Mouse (Mus musculus): Measurements from ENCODE around the gene Veph1. TPM values are rescaled to one million over a fixed set of nuclear protein-coding genes. Genes with fewer than 3 reads are reported as not detected.

Veph1 gene
- total RNA-seq, 1 experiment, result 0.67 TPM

DNA sequence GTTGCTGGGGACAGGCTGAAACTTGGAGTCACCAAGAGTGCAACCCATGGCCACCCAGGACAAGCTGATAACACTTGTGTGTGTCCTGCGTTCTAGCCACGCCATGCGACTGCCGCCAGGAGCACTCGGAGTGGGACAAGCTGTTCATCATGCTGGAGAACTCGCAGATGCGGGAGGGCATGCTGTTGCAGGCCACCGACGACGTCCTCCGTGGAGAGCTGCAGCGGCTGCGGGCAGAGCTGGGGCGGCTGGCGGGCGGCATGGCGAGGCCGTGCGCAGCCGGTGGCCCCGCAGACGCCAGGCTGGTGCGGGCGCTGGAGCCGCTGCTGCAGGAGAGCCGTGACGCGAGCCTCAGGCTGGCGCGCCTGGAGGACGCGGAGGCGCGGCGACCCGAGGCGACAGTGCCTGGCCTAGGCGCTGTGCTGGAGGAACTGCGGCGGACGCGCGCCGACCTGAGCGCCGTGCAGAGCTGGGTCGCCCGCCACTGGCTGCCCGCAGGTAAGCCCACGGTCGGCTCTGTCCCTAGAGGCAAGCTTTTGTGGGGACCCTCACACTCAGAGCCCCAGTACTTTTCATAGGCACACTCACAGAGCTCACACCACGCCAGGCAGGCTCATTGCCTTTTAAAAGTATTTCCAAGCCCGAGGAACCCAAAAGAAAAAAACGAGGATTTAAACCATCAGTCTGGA is 75.9 kb downstream of the Veph1 start:
- no peaks in the 10 kb centered on the region for H3K36me3 ChIP-seq (ENCODE audit: control insufficient read depth, insufficient read depth, low read length, poor library complexity, severe bottlenecking)
- peak overlapping the region; percentile 46 for H3K9ac ChIP-seq (ENCODE audit: insufficient read depth, low read depth, low read length, poor library complexity, severe bottlenecking)
- peak overlapping the region; percentile 56 to 62 for H3K4me3 ChIP-seq (ENCODE audit: insufficient read depth in 1 of 2, low read depth in 1 of 2, low read length in 2 of 2, poor library complexity in 1 of 2, severe bottlenecking in 1 of 2)
- peak; percentile 19 for DNase-seq (ENCODE audit: low read depth, low spot score)
- in situ Hi-C loops (cut with MboI; ENCODE audit: low sequenced_read_pairs in 2 of 2, unreplicated experiment in 2 of 2), result no loop called here
- no peaks in the 10 kb centered on the region for H3K9me3 ChIP-seq (ENCODE audit: control insufficient read depth, insufficient read depth, low read depth, low read length)
- TF ChIP-seq ZC3H11A (IDR thresholded peaks at IDR 0.05; ENCODE audit: borderline replicate concordance, low read depth, low read length) (no peak), MAFK (IDR thresholded peaks at IDR 0.05; ENCODE audit: insufficient read depth, low read depth, low read length) (no peak), HCFC1 (IDR thresholded peaks at IDR 0.05; ENCODE audit: borderline replicate concordance, insufficient read depth, low read length) (no peak), CHD2 (IDR thresholded peaks at IDR 0.05; ENCODE audit: low read depth, low read length) (no peak), ZNF384 (IDR thresholded peaks at IDR 0.05; ENCODE audit: low read depth, low read length) (no peak)
- H3K4me1 ChIP-seq (ENCODE audit: control insufficient read depth in 2 of 2, insufficient read depth in 2 of 2, low read length in 2 of 2, poor library complexity in 1 of 2), result no peaks in the 10 kb centered on the region
- no peak overlapping the region for H3K27ac ChIP-seq (ENCODE audit: insufficient read depth, low read depth, low read length, poor library complexity, severe bottlenecking)

DNA sequence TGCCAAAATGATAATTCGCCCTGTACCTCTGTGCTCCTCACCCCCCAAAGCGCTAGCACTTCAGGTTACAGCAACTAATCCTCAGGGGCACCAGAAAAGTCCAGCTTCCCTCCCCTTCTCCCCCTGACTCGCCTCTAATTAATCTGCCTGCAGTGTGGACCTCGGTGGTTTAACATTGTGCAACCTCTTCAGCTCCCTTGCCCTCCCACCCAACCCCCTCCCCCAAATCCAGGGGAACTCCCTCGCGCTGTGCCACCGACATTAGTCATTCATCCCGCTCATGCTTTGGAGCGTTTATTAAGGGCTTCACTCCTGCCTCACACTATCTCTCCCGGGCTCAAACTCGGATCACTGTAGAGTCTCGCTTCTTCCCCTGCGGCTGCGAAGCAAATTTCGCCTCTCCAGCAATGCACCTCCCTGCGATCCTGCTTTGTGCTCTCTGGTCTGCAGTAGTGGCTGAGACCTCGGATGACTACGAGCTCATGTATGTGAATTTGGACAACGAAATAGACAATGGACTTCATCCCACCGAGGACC is 76.9 kb downstream of the Veph1 start, which contains the start of gene Ptx3:
TSS of gene Ptx3 (plus strand) at position 256 of the 537 bp plus-strand sequence.
- H3K4me1 ChIP-seq (ENCODE audit: control insufficient read depth in 2 of 2, insufficient read depth in 2 of 2, low read length in 2 of 2, poor library complexity in 1 of 2), result no peaks in the 10 kb centered on the region

DNA sequence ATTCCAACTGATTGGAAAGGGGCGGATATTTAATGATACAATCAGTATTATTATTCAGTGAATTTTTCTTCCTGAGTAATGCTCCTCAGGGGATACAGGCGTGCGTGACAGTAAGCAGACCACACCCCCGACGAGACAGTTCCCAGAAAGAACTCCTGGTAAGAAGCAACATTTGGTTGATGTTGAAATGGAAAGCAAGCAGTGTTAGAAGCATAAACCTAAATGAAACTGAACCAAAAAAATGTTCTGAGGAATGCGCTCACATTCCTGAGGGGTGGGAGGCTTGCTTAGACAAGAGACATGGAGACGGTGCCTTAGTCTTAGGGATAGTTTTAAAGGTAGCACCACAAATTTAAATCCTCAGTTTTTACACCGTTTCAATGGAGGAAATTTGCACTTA is 80.9 kb downstream of the Veph1 start:
- no peak overlapping the region for H3K27ac ChIP-seq (ENCODE audit: insufficient read depth, low read depth, low read length, poor library complexity, severe bottlenecking)
- H3K4me1 ChIP-seq (ENCODE audit: control insufficient read depth in 2 of 2, insufficient read depth in 2 of 2, low read length in 2 of 2, poor library complexity in 1 of 2), result no peaks in the 10 kb centered on the region
- in situ Hi-C loops (cut with MboI; ENCODE audit: low sequenced_read_pairs in 2 of 2, unreplicated experiment in 2 of 2), result no loop called here
- H3K4me3 ChIP-seq (ENCODE audit: insufficient read depth in 1 of 2, low read depth in 1 of 2, low read length in 2 of 2, poor library complexity in 1 of 2, severe bottlenecking in 1 of 2), result no peak overlapping the region
- no peak for DNase-seq (ENCODE audit: low read depth, low spot score)
- no peaks in the 10 kb centered on the region for H3K9me3 ChIP-seq (ENCODE audit: control insufficient read depth, insufficient read depth, low read depth, low read length)
- no peak for TF ChIP-seq ZC3H11A (IDR thresholded peaks at IDR 0.05; ENCODE audit: borderline replicate concordance, low read depth, low read length)
- TF ChIP-seq MAFK (IDR thresholded peaks at IDR 0.05; ENCODE audit: insufficient read depth, low read depth, low read length), result no peak
- no peak for TF ChIP-seq ZNF384 (IDR thresholded peaks at IDR 0.05; ENCODE audit: low read depth, low read length)
- no peak for TF ChIP-seq CHD2 (IDR thresholded peaks at IDR 0.05; ENCODE audit: low read depth, low read length)
- no peak for TF ChIP-seq HCFC1 (IDR thresholded peaks at IDR 0.05; ENCODE audit: borderline replicate concordance, insufficient read depth, low read length)
- H3K9ac ChIP-seq (ENCODE audit: insufficient read depth, low read depth, low read length, poor library complexity, severe bottlenecking), result no peak overlapping the region
- H3K36me3 ChIP-seq (ENCODE audit: control insufficient read depth, insufficient read depth, low read length, poor library complexity, severe bottlenecking), result no peaks in the 10 kb centered on the region

More for the DNA sequence above, 76.9 kb downstream of the Veph1 start, which contains the start of gene Ptx3:
- Histone ChIP-seq H3K4me3 (ENCODE audit: insufficient read depth in 1 of 2, low read depth in 1 of 2, low read length in 2 of 2, poor library complexity in 1 of 2, severe bottlenecking in 1 of 2) (peak within 1 kb of the TSS; percentile 56 to 62), H3K9me3 (ENCODE audit: control insufficient read depth, insufficient read depth, low read depth, low read length) (no peaks in the 10 kb centered on the region), H3K27ac (ENCODE audit: insufficient read depth, low read depth, low read length, poor library complexity, severe bottlenecking) (no peak within 1 kb of the TSS), H3K9ac (ENCODE audit: insufficient read depth, low read depth, low read length, poor library complexity, severe bottlenecking) (peak within 1 kb of the TSS; percentile 46), H3K36me3 (ENCODE audit: control insufficient read depth, insufficient read depth, low read length, poor library complexity, severe bottlenecking) (no peaks in the 10 kb centered on the region)
- in situ Hi-C loops (cut with MboI; ENCODE audit: low sequenced_read_pairs in 2 of 2, unreplicated experiment in 2 of 2), result no loop called here
- DNase-seq (ENCODE audit: low read depth, low spot score), result peak; percentile 16
- TF ChIP-seq CHD2 (IDR thresholded peaks at IDR 0.05; ENCODE audit: low read depth, low read length) (no peak), ZC3H11A (IDR thresholded peaks at IDR 0.05; ENCODE audit: borderline replicate concordance, low read depth, low read length) (no peak), ZNF384 (IDR thresholded peaks at IDR 0.05; ENCODE audit: low read depth, low read length) (no peak), HCFC1 (IDR thresholded peaks at IDR 0.05; ENCODE audit: borderline replicate concordance, insufficient read depth, low read length) (no peak), MAFK (IDR thresholded peaks at IDR 0.05; ENCODE audit: insufficient read depth, low read depth, low read length) (no peak)

DNA sequence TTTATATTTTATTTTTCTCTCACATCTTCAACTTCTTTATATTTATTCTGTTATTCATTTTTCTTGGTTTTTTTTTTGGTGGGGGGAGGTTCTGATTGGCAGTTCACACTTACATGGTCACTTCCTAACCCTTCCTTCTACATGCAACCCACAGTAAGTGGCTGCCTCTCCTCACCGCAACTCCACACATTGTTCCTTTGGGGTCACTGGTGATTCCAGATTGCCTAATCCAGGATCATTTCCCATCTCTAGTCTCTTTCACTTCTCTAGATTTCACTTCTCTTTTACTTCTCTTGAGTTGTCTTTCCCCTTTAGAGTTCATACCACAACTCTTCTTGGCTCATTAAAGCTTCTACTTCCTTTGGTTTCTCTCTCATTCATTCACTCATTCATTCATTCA is 83.1 kb downstream of the Veph1 start:
- in situ Hi-C loops (cut with MboI; ENCODE audit: low sequenced_read_pairs in 2 of 2, unreplicated experiment in 2 of 2), result no loop called here
- no peak overlapping the region for H3K9ac ChIP-seq (ENCODE audit: insufficient read depth, low read depth, low read length, poor library complexity, severe bottlenecking)
- DNase-seq (ENCODE audit: low read depth, low spot score), result no peak
- TF ChIP-seq ZNF384 (IDR thresholded peaks at IDR 0.05; ENCODE audit: low read depth, low read length) (no peak), CHD2 (IDR thresholded peaks at IDR 0.05; ENCODE audit: low read depth, low read length) (no peak), HCFC1 (IDR thresholded peaks at IDR 0.05; ENCODE audit: borderline replicate concordance, insufficient read depth, low read length) (no peak), ZC3H11A (IDR thresholded peaks at IDR 0.05; ENCODE audit: borderline replicate concordance, low read depth, low read length) (no peak), MAFK (IDR thresholded peaks at IDR 0.05; ENCODE audit: insufficient read depth, low read depth, low read length) (no peak)
- no peak overlapping the region for H3K4me3 ChIP-seq (ENCODE audit: insufficient read depth in 1 of 2, low read depth in 1 of 2, low read length in 2 of 2, poor library complexity in 1 of 2, severe bottlenecking in 1 of 2)
- no peaks in the 10 kb centered on the region for H3K36me3 ChIP-seq (ENCODE audit: control insufficient read depth, insufficient read depth, low read length, poor library complexity, severe bottlenecking)
- H3K4me1 ChIP-seq (ENCODE audit: control insufficient read depth in 2 of 2, insufficient read depth in 2 of 2, low read length in 2 of 2, poor library complexity in 1 of 2), result no peaks in the 10 kb centered on the region
- H3K9me3 ChIP-seq (ENCODE audit: control insufficient read depth, insufficient read depth, low read depth, low read length), result no peaks in the 10 kb centered on the region
- no peak overlapping the region for H3K27ac ChIP-seq (ENCODE audit: insufficient read depth, low read depth, low read length, poor library complexity, severe bottlenecking)
